Mouse (Mus musculus): ENCODE results near the gene Dpf2. TPM values are rescaled to one million over a fixed set of nuclear protein-coding genes. Genes with fewer than 3 reads are reported as not detected.
A peak's percentile ranks its signal among the peaks of the same experiment; 100 is the strongest.

The Dpf2 gene
- total RNA-seq (2021) = 10 to 100 TPM; 86.8 to 90.9 TPM
- long read RNA-seq, experiment 1, transcript Dpf2-205 (11 exons, 3,314 nt) = minor isoform, 31 of 111 reads
- long read RNA-seq, experiment 1, transcript Dpf2-202 (12 exons, 2,406 nt) = major isoform, 58 of 111 reads
- long read RNA-seq, experiment 1, partial matches to known transcripts = 5 of 111 reads
- long read RNA-seq, experiment 1, other reads (novel, unspliced or antisense) = 17 of 111 reads
- long read RNA-seq, experiment 2, transcript Dpf2-205 (11 exons, 3,314 nt) = minor isoform, 17 of 77 reads
- long read RNA-seq, experiment 2, transcript Dpf2-202 (12 exons, 2,406 nt) = major isoform, 46 of 77 reads
- long read RNA-seq, experiment 2, partial matches to known transcripts = 5 of 77 reads
- long read RNA-seq, experiment 2, other reads (novel, unspliced or antisense) = 9 of 77 reads

DNA sequence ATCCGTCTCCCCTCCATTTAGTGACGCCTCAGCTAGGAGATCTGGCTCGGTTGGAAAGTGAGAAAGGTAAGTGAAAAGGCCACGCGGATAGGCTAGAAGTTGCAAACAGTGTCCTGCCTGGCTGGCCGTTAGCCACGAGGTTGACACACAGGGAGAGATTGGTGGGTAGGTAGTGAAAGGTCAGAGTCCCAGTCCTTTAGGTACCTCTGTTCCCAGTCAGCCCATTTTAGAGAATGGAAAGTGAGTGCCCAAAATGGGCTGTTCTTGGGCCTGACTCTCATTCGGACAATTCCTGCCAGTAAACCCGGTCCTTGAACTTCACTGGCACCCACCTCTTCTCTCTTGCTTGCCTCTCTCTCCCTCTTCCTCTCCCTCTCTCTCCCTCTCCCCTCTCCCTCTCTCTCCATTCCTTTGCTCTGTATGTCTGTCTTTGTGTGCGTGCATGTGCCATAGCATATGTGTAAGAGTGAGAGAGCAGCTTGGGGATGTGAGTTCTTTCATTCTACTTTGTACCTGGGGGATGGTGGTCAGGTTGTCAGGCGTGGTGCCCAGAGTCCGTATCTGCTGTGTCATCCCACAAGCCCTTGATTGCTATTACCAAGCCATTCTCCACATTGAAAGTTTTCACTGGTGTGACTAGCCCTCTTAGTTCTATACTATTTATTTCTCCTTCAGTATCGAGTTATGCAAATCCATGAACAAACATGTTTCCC lies at the start of gene Dpf2:
Gene Dpf2, minus strand, starts transcription at position 4 of the 713 bp plus-strand sequence.
- DNase-seq = no peak

DNA sequence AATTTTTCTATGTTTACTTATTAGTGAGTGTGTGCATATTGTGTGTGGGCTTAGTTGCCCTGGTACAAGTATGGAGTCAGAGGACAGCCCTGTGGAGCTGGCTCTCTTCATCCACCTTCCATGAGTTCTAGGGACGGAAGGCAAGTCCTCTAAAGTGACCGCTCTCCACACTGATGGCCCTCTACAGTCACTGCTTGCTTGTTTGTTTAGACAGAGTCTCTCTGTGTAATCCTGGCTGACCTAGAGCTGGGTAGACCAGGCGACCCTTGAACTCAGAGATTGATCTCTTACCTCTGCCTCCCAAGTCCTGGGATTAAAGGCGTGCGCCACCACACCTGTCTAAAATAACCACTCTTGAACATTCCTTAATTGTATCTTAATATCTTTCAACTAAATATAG lies 44.6 kb upstream of the Dpf2 start:
- no peak for DNase-seq

- peak; percentile 82 for DNase-seq
Observed at GRCm38 (mm10) chr19:5956685-5957084, 43.9 kb upstream of the Dpf2 start.

DNA sequence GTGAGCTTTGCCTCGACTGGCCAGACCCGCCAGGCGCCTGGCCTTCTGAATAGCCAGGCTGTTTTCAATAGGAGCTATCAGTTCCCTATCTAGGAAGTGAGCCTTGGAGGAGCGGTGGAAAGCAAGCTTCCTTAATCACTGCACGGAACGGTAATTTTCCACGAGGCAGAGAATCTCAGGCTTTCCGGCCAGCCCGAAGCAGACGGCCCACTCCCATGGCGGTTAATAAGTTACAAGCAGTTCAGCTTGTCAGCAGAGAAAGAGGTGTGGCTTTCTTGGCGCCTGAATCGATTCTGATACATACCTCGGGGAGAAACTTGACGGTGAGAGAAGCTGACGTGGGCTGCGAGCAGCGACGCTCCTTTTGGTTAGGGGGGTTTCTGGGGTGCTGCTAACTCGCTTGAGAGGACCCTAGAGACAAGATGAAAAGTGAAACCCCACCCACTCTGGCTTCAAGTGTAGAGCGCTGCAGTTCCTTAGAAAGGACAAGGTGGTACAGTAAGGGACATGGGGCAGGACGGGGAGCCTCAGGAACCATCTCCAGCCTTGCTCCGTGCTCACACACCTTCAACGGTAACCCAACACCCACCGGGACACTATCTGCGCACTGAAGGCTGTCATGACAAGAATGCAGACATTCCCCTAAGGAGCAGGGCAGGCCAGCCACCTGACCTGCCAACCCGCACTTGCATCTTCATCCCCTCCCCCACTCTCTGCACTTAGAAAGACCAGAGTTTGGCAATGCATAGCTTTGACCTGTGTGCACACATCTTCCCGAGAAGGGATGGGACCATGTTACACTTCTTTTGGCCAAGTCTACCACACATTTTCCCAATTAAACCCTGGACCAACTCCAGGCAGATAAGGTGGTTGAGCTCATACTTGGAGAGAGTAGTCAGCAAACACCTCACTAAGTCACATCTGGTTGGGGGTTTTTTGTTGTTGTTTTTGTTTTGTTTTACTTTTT lies 43.2 kb upstream of the Dpf2 start:
- DNase-seq = no peak

DNA sequence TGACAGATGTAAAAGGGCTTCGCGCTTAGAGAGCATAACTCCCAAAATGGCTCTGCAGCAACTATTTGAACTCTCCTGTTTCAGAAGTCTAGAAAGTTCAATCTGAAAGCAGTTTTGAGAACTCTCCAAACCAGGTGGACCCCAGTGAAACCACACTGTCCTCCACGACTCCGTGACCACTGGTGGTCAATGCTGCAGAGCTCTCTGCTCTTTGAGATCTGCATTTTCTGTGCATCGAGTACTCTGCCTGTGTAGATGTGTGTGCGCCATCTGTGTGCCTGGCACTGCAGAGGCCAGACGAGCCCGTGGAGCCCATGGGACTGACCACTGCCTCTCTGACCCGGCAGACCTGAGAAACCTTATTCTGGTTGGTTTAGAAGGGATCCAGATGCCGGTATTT lies 42.1 kb upstream of the Dpf2 start:
- no peak for DNase-seq

- DNase-seq = no peak
Observed at GRCm38 (mm10) chr19:5954031-5954710, 41.4 kb upstream of the Dpf2 start.

GRCm38 (mm10) chr19:5953201-5953770 lies 40.5 kb upstream of the Dpf2 start:
- no peak for DNase-seq

DNA sequence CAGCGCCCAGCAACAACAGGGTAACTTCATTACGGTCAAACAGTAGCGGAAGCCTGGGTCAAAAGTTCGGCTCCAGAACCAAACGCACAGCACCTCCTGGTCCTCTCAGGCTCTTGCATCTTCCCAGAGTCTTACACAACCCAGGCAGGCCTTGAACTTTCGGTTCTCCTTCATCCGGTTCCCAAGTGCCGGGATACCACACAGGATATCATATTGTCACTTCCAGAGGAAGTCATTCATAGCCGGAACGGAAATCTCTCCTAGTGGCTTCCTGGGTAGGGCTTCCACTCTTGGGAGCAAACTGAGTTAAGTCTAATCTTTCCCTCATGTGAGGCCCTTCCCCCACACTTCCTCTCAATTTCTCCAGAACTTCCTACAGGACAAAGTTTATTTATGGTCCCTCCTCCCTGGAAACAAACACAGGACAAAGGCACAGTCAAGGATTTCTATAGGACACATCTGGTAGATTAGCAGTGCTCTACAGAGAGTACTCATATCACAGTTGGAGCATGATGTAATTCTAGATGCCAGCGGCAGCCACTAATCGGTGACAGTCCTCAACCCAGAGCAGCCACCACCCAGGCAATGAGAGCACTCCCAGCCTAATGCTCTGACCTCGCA lies 39.4 kb upstream of the Dpf2 start:
- DNase-seq = no peak

DNA sequence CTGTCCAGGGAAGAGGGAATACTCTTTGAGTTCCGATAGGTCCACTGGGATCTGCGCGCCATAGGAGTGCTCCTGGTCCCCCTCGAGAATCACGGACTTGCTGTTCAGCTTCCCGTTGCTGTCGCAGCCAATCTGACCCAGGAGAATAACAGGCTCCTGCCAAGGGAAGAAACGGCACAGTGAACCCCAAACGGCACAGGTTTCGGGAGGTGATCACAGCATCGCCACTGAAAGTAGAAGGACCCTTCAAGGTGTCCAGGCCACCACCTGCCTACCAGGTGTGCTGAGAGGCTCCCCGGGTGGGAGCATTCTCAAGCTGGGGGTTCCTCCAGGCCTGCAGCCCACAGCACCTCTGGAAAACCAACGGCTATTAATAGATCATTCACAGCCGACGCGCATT lies 38.8 kb upstream of the Dpf2 start:
- DNase-seq = no peak

DNA sequence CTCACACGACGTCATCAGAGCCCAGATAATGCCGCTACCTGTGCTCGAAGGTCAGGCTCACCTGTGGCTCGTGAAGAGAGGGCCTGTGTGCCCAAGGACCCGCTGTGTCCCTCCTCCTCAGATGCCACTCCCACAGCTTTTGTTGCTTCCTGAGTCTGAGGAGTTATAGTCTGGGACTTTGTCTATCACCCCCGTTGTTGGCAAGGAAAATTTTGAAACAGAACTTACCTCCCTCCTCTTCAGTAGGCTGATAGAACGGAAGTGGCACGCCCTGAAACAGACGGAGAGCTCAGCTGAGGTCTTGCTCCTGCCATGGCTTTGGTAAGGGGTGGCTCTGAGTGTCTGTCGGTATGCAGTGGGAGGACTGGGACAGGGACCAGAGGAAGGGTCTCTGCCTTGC lies 37.4 kb upstream of the Dpf2 start:
- DNase-seq = no peak

DNA sequence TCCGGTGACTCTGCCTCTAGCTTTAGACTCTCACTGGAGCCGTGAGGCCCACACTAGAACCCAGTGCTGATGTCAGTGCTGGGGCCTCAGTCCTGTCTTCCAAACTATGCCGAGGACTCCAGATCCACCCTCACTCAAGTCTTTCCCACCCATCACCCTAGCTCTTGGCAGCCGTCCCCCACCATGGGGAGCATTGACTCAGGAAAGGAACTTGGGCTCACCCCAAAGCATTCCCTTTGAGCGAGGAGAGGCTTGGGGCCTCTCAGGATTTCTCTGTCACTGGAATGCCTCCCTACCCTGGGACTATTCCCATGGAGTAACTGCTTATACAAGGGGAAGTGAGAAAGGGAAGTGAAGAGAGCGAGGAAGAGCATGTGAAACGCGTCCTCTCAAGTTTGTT lies 33.1 kb upstream of the Dpf2 start:
- no peak for DNase-seq

DNA sequence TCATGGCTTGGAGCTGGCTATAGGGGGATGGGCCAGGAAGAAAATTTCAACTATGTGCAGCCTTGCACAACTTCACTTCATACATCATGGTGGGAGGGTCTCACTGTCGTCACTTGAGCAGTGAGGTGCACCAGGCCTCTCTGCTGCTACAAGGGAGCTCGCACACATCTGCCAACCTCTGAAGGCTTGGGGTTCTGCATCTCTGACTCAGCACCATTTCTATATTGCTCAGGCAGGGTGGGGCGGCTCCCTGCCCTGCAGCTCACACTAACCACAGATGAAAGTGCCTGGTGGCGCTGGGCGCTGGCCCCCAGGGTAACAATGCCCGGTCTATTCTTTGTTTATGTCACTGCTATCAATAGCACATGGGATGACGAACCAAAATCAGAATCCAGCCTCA lies 32.2 kb upstream of the Dpf2 start:
- DNase-seq = no peak

DNA sequence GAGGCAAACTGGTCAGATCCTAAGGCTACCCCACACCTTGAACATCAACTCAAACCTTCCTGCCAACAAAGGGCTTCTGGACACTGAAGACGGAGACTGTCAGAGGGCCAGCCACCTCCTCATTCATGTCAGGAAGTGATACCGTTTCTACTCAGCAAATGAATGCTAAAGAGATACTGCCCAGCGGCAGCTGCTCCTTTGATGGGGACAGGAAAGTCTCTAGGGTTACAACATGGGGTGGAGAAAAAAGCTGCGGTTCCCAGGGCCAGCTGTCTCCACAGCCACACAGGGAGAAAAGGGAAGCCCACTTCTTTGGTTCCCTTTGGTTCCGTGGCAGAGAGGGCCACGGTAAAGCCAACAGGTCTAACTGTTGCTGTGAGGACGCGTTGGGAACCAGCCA lies 31.3 kb upstream of the Dpf2 start:
- DNase-seq = no peak

GRCm38 (mm10) chr19:5943404-5943803 lies 30.6 kb upstream of the Dpf2 start:
- no peak for DNase-seq

DNA sequence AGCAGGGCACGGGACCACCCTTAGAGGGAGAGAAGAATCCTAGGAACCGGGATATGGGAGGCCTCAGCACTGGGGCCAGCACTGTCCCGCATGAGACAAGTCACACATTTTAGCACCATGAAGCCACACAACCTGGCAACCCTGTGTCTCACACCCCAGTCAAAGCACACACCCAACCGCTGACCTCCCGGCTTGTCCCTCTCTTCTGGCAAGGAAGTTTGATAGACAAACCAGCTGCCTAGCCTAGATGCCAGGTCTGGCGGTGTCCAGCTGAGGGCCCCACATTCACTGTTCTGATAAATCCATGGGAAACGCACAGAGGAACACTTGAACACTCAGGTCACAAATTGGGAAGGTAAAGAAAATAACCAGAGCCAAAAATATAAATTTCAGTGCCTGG lies 29.8 kb upstream of the Dpf2 start:
- no peak for DNase-seq

DNA sequence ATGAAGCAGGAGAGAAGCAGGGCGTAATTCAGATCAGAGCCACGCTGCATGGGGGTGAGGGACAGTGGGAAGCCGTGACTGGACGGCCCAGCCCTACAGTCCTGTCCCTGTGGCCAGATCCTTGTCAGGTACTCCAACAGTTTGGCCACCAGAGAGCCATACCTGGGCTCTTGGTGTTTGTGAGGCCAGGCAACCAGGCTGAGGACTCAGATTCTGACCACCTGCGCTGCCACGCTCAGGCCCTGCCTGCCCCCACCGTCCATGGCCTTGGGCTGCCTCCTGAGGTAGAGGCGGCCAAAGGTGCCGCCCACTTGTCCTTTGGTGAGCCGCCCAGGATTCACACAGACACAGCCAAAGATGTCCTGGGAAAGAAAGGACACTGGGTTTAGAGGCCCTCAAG lies 27.8 kb upstream of the Dpf2 start:
- DNase-seq = no peak

DNA sequence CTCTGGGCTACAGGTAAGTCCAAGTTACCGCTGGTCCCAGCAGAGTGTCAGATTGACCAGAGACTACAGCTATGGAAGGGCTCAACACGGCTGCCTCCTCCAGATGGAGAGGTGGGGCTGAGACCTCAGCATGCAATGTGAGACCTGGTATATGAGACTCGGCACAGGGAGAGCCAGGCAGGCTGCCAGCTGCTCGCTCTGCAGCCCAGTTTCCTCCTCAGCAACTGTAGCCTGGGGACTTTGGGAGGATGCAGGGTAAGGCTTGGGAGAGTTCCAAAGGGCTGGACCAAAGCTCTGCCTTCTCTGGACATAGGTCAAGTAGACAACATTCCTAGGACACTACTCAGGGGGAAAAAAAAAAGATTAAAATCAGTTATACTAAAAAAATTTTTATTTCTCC lies 27.4 kb upstream of the Dpf2 start:
- DNase-seq = peak; percentile 89

DNA sequence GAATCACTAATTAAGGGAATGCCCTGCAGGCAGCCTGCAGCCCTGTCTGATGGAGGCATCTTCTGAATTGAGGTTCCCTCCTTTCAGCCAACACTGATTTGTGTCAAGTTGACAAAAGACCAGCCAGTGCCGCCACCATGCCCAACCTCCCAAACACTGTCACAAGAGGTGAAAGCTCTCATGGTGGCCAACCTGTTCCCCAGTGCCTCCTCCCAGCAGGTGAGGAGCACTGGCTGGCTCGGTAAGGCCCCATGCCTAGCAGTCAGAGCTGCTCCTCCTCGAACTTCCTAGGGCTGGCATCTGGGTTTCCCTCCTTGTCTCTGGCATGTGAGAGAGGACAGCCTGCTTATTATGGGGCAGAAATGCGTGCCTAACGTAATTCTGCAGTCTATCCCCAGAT lies 26.9 kb upstream of the Dpf2 start:
- DNase-seq = no peak

DNA sequence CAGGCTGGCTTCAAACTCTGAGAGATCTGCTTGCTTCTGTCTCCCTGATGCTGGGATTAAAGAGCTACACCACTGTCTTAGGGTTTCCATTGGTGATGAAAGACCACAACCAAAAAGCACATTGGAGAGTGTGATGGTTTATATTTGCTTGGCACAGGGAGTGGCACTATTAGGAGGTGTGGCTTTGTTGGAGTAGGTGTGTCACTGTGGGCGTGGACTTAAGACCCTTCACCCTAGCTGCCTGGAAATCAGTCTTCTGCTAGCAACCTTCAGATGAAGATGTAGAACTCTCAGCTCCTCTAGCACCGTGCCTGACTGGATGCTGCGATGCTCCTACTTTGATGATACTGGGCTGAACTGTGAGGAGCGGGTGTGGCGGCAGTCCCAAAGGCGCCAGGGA lies 25.7 kb upstream of the Dpf2 start:
- DNase-seq = no peak

GRCm38 (mm10) chr19:5937836-5938406 lies 25.1 kb upstream of the Dpf2 start:
- DNase-seq = no peak
